Mouse (Mus musculus) heart, adult 10 weeks (tissue): Measurements from ENCODE around the gene Ccdc9b. TPM values are rescaled to one million over a fixed set of nuclear protein-coding genes. Genes with fewer than 3 reads are reported as not detected.

Experiments
- polyA plus RNA-seq: library from polyadenylated mRNA; stranded (reverse); fragments of 350-450 nt; fragmentation: Illumina TruSeq; extraction: RNeasy Lipid Tissue Mini Kit (QIAGEN cat#74804); gene quantifications from one replicate; pipeline ENCODE4 v1.2.3, GENCODE M21; 2014; ENCODE audit warnings: low read depth, low replicate concordance

The Ccdc9b gene
- 25.3 TPM for polyA plus RNA-seq

DNA sequence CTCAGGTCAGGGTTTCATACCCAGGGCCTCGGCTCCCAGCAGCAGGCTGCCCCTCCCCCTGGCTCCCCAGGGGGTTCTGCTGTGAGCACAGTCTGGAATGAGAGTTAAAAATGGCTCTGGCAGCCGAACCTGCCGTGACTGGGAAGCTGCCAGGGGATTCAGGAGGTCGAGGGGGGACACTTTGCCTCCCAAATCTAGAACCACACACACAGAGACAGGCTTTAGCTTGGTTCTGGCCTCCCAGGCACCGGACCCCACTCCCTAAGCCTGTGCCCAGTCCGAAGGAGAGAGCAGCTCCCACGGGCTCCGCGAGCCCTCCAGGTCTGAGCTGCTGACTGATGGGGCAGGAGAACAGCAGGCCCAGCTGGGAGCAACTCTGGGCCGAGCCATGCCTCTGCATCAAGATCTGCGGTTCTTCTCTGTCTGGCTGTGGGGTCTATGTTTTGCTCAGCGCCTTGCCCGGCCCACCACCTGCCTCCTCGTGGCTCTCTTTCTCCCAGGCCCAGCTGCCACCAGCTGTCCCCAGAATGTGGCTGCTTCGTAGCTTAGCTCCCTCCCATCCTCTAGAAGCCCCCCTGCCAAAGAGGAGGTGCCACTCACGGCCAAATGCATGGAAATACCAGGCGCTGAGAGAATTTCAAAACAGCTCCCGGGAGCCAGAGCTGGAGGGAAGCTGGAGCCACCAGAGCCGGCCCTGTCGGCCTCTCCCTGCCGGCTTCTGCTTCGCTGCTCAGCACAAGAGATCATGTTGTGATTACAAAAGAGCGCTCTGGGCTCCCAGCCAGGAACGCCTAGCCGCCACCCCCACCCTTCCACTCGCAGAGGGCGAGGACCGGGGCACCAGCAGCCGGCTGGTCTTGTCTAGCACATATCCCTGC is at the start of gene Ccdc9b:
Ccdc9b (minus strand) TSS at position 756 of the 878 bp plus-strand sequence.

DNA sequence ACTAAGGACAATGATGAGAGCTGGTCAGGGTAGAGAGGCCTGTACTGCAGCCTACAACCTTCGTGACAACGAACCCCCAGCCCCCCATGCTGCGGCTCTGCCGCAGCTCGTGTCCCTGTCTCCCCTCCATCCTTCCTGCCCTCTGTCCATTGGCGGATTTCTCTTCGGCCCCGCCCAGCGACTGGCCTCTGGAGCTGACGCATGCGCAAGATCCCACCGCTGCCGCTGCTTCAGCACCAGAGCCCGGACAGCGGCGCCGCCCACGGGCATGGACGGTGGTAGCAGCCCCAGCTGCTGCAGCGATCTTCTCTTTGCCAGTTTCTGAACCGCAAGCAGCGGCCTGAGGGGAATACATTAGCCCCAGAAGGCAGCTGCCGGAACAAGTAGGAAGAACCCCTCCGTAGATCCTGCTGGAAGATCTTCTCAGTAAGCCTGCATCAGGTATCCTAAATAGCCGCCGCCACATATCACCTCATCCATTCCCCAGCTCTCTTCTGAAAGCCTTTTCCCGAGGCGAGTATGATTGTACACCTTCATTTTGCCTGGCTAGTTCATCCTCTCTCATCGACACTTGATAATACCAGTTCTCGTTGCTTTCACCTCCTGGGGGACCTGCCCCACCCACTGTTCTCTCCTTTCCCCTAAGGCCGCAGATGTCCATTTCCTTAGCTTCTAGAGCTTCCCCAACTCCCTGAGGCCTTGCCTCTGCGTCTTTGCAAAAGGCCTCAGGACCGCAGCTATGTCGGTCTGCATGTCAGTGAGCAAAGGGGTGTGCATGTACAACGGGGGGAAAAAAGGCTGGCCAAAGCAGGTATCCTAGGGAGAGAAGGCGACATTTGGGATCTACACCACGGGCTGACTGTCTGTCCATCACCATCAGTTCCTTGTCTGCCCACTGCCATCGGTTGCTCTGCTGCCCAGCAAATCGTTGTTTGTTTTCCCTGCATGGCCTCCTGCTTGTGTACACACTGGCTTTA is 17.3 kb upstream of the Ccdc9b start, which contains the start of gene Disp2:
Disp2 (plus strand) TSS at position 216 of the 977 bp plus-strand sequence.

DNA sequence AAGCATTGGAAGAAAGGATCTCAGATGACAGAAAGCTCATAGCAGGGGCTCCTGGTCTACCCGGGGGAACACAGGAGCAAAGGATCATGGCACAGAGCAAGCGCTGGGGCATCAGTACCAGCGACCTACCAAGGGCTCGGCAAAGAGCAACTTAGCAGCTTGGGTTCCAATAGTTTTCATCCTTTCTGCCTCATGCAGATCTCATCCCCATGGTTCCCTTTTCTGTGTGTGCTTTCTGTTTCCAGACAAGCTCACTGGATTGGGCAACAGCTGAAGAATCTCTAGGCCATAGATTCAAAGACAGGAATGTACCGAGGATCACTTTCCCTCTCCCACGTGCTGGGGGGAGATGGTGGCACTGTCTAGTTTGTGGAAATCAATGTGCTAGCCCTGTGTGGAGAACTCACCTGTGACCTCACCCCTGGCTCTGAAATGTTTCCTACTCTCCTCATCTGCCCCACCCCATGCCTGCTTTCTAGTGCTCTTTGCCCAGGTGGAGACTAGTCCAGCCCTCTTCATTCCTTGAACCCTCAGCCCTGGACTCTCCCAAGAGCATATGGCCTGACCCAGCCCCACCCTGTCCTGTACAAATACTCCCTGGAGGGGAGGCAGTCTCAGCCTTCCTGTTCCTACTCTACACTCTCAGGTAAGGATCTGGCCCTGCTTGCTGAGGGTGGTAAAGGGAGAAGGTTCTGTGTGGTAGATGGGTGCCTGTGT is 9.9 kb upstream of the Ccdc9b start, which contains the start of gene Phgr1:
Phgr1 (plus strand) TSS at position 612 of the 717 bp plus-strand sequence.

DNA sequence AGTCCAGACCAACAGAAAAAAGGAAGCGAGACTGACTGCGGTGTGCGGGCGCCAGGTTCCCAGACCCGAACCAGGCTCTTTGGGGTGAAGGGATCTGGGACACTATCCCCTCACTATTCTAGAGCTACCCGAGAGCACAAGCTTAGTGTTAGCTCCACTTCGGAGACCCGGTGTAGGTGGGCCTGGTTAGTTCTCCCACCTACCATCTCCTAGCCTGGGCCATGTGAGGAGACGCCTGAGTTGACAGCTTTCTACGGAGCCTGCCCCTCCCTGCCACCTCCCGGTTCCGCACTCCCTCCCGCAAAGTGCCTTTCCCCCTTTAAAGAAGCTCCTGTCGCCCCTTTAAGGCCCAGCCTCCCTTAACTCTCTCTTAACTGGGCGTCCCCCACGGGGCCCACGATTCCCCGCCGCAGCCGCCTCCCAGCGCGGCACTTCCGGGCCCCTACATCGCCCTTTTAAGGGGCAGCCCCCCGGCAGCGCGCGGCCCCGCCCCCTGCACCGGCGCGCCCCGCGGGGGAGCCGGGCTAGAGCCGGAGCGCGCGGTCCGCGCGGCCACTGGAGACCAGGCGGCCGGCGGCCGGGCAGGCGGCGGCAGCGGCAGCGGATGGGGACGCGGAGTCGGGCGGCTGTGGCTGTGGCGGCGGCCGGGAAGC is 17.1 kb downstream of the Ccdc9b start, which contains the start of gene Inafm2:
Inafm2 (plus strand) TSS at position 527 of the 653 bp plus-strand sequence.

DNA sequence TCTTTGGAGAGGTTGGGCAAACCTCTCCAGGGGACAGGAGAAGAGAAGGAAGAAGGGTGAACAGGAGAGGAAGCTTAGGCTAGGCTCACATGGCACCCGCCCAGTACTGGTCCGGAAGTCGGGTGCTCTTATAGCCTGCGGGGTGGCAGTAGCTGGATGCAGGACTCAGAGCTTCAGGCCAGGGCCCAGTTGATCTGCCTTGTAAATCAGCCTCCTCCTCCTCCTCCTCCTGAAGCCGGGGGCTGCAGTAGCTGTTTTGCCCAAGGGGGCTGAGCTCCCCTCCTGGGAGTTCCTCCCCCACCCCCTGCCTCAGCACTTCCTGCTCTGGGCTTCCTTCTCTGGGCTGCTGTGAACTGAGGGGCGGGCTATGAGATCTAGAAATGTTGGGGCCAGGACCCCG is 34.1 kb downstream of the Ccdc9b start, which contains the start of gene Plcb2:
Plcb2 (minus strand) TSS at position 102 of the 400 bp plus-strand sequence.

Other genes with a start within 250 kb of the Ccdc9b start
- 2.6 TPM for gene Bmf, start 213.0 kb downstream of the Ccdc9b start, polyA plus RNA-seq
- 0.58 TPM for gene Bub1b, start 164.4 kb downstream of the Ccdc9b start, polyA plus RNA-seq
- gene Pak6, start 99.4 kb downstream of the Ccdc9b start, polyA plus RNA-seq: 15.7 TPM
- 1.6 TPM for gene Ankrd63, start 58.7 kb downstream of the Ccdc9b start, polyA plus RNA-seq
- 2.8 TPM for gene Plcb2, start 34.2 kb downstream of the Ccdc9b start, polyA plus RNA-seq
- 18.1 TPM for gene Inafm2, start 16.9 kb downstream of the Ccdc9b start, polyA plus RNA-seq
- not detected for gene Phgr1, start 10.1 kb upstream of the Ccdc9b start, polyA plus RNA-seq
- not detected for gene Disp2, start 17.1 kb upstream of the Ccdc9b start, polyA plus RNA-seq
- gene Knstrn, start 51.3 kb upstream of the Ccdc9b start, polyA plus RNA-seq: 0.86 TPM
- 343 TPM for gene Ivd, start 99.3 kb upstream of the Ccdc9b start, polyA plus RNA-seq
- gene Bahd1, start 137.7 kb upstream of the Ccdc9b start, polyA plus RNA-seq: 9.3 TPM
- 6.8 TPM for gene Chst14, start 163.8 kb upstream of the Ccdc9b start, polyA plus RNA-seq